Mouse (Mus musculus): ENCODE measurements at regions not wholly inside any gene's neighbourhood (a gene's known extent, or its start where the extent isn't known, plus 50 kb on each side); places are given as distances from the start of the nearest gene placed in this dataset.

DNA sequence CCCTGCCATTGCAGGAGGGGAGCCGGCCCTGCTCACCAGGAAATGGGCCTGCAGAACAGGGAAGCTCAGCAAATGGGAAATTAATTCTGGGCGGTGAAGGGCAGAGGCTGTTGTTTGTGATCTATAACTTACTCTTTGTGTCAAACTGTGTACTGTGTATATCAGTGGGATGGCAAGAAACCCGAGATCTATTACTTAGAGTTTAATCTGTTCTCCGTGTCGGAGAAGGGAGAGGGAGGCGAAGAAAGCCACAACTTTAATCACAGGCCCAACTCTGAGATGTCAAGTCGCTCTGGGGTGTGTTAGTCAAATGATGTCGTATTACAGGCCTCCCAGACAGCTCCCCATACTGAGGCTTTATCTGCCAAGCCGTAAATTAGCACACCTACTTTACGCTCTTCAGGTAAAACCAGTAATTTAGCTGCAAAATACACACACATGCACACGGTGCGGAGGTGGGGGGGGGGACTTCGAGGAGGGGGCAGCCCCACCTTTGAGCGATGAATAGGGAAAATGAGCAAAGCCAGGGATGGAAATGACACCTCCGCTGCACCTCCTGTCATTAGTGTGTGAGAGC, 158.0 kb downstream of the Rplp1 start:
- no peak for DNase-seq

DNA sequence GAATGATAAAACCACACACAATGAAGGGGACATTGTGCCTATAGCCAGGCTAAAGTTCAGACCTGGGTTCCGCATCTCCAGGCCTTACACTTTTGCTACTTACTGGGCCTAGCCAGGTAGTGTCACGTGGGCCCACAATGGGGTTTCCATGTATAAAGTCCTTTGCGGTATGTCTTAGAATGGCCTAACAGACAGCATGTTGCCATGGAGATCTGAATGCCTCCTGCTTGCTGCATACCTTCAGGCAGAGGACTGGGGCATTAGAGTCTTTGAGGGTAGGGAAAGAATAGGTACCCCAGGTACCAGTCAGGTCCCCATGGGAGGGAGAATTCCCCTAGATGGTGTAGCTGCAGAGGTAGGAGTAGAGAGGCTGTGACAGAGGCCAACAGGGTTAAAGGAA, 159.0 kb downstream of the Rplp1 start:
- DNase-seq = no peak

DNA sequence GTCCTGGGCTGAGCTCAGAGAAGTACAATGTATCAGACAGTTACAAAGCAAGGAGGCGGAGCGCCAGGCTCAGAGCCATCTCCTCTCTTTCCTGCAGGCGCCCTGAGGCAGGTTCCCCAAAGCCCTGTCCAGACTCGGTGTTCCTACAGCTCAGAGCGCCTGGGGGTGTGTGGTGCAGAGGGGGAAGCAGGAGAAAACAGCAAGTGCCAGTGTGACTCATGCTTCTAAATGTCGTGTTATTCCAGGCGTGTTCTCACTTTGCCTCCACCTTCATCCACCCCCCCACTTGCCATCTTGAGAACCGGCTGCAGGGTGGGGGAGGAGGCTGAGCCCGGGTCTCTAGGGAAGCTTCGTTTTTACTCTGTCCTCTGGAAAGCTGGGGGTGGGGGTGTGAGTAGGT, 160.5 kb downstream of the Rplp1 start:
- peak; percentile 33 to 51 for DNase-seq

DNA sequence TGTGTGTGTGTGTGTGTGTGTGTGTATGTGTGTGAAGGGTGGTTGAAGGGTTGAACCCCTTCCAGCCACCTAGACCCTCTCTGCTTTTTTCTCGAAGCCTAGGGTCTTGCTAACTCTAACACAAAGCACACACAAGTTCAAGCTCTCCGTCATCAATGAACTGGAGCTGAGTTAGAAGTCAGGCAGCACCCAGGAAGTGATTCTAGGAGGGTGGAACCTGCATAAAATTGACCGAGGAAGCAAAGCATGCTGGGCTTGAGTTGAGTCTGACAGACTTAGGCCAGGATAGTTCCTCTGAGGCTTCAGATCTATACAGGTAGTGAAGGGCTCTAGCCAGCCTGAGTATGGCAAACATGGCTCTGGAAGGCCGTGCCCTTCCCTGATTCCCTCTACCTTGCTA, 165.1 kb downstream of the Rplp1 start:
- DNase-seq = no peak

DNA sequence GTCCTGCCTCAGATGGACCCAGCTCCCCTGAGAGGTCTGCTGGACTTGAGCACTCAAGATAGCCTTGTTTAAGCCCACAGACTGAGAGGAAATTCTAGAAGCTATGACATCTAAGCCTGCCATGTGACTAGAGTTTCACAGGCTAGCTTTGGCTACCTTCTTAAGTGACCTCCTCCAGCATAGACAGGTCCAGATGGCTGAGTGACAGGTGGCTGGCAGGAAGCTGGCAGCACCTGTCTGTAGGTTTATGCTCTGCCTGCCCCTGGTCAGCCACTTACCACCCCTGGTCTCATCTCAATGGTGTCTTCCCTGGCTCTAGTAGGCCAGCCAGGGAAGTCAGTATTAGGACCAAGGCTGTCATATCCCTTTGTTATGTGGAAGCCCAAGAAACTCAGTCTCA, 165.9 kb downstream of the Rplp1 start:
- no peak for DNase-seq

DNA sequence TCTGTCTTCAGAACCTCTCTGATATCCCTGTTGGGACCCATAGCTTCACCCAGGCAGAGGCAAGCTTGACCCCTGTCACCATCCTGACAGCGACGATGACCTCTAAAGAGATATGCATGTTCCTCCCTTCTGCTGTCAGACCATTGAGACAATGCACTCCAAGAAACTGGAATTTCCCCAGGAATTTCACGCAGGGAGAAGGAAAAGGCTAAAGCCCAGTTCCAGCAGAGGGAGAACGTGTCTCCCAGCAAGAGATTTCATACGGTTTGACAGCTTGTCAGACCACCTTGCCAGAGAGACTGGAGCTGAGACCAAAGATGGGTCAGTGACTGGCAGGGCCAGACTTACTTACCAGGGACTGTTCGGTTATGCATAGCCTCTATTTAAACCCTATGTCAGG, 167.9 kb downstream of the Rplp1 start:
- DNase-seq = no peak

DNA sequence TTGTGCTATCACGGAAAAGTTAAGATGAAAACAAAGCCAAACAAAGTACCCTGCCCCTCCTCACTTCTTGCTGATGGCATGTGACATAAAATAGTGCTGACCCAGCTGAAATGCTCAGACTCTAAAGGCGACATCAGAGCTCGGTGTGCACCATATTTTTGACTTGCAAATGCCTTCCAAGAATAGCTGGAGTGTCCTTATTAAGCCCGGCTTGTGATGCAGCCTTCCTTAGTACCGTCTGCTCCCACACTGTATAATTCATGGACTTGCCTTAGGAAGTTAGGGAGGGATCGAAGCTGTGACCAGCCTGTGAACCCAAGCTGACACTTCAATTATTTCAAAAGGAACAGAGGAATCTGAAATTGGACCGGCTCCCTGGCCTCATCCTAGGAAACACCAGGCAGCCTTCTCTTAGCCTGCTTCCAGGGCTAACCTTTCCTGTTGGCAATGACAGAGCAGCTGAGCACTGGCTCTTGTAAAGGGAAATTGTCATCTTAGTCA, 169.0 kb downstream of the Rplp1 start:
- DNase-seq = no peak

DNA sequence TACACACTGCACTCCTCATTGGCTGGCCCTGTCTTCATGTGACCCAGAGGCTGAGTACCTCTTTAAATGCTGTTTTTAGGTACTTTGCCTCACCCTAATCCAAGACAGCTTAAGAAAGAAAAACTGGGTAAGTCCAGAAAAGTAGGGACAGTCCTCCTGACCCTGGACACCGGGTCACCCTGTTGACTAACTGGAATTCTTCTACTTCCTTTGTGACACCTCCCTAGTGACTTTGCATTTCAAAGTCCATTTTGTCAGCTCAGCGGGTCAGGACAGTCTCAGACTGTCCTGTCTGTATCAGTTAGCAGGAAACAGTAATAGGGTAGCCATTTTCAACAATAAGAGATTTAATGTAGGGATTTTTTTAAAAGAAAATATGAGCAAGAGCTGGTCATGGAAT, 180.8 kb downstream of the Rplp1 start:
- no peak for DNase-seq

DNA sequence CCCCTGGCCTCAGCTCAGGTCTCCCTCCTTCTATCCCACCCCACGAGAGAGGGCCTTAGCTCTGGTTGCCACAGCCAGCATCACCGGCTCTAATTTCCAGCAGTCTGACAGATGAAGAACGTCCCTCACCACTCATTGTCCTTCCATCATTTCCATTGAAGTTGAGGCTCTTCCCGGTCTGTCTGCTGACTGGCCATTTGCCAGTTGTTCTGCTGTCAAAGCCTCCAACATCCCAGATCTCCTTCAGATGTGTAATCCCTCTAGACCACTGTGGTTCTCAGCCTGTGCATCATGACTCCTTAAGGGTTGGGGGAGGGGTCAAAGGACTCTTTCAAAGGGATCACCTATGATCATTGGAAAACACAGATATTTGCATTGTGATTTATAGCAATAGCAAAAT, 181.6 kb downstream of the Rplp1 start:
- DNase-seq = no peak

DNA sequence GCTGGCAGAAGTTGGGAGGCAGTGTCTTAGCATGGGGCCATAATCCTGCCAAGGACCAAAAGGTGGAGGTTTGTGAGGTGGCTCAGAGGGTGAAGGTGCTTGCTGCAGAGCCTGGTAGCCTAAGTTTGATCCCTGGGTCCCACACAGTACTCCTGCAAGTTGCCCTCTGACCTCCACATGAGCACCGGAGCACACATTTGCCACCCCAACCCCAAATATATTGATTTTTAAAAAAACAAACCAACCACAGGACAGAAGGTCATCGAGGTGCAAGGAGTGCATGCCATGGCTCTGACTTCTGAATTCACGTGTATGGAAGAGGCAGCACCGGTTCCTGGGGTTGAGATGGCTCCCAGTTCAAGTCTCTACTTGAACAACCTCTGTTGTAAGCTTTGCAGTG, 186.2 kb downstream of the Rplp1 start:
- no peak for DNase-seq

DNA sequence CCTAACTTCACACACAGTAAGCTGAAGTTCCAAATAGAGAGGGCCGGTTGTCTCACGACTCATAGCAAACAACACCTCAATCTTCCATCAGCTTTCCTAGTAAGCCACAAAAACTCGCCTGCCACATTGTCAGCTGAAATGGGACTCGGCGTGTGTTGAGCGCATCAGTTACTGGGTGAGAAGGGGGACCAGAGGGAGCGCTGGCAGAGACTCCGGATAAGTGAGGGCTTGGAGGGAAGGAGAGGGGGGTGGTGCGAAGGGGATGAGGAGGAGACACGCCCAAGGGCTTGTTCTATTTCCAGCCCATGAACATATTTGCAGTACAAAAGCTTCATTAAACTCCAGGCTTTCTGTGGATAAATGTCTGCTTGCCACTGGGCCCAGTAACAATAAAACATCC, 186.7 kb downstream of the Rplp1 start:
- DNase-seq = no peak

DNA sequence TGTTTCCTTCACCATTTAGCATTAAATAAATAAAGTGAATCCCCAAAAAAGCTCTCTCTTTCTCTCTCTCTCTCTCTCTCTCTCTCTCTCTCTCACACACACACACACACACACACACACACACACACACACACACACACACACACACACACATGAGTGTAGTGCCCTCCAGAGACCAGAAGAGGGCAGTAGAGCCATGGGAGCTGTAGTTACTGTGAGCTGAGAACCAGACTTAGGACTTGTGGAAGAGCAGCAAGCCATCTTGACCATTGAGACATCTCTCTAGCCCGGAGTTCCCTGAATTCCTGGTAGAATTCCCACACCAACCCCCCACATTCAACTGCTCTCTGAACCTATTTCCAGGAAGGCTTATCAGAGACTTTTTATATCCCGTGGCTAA, 190.3 kb downstream of the Rplp1 start:
- no peak for DNase-seq

DNA sequence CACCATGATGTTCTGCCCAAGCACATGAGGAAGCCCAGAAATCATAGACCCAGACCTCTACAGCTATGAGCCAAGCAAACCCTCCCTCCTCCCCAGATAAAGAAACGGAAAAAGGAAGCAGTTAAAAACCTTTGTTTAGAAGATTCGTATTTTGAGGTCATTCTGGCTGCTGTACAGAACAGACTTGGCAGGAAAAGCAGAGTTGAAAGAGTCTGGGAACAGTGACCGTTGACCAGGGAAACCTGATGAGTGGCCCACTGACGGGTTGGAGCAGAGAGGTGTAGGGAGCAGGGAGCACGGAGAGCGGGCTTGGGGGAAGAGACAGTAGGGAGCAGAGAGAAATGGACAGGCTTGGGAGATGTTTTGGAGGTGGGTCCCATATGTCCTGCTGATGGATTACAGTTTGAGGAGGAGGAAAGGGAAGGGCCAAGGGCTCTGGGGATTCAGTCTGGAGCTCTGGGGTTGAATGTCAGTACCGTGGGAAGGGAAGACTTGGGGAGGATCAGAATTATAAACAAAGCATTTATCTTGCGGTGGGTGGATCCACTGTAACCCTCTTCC, 191.2 kb downstream of the Rplp1 start:
- no peak for DNase-seq

DNA sequence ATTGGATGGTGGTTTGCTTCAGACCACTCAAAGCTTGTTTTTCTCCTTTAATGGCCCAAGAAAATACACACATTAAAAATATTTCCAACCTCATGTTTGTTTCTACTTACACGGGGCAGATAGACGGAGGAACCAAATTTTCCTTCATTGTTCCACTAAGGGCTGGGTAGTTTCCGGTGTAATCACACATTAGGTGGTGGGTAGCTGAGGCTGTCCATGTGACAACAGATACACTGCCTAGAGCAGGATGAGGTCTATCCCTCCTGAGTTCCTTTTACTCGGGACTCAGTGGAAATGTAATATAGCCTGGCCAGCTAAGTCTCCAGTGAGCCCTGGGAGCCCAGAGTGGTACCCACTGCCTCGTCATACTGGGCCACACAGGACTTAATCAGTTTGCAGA, 192.5 kb downstream of the Rplp1 start:
- DNase-seq = no peak

DNA sequence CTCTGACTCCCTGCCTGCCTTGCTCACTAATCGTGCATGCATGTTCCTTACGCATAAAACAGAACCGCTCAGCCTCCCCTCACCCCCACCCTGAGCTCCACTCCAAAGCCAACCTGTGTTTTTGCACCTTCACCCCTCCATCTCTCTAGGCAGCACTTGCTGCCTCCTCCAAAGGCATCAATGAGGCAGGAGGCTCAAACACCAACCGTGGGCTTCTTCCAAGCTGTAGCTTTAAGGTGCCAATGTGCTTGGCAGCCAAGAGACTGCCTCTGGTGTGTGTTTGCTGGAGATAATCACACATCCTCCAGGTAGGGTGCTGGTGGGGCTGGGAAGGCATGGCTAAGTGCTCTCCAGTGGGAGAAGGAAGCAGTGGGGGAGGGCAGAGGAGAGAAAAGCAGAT, 193.3 kb downstream of the Rplp1 start:
- no peak for DNase-seq

DNA sequence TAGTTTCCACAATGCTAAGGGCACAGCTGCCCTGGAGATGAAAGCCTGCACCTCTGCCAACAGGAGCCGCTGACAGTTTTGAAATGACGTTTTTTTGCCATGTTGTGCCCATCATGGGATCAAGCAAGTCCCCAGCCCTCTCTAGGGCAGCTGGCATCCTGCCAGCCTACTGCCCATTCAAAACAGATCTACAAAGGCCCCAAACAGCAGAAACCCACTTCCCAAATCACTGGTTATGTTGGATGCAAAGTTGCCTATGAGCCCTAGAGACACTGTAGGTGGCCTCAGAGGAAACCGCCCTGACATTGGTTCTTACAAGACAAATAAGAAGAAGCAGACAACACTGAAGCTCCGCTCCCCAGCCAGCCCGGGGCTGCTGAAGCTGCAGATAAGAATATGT, 194.1 kb downstream of the Rplp1 start:
- no peak for DNase-seq

DNA sequence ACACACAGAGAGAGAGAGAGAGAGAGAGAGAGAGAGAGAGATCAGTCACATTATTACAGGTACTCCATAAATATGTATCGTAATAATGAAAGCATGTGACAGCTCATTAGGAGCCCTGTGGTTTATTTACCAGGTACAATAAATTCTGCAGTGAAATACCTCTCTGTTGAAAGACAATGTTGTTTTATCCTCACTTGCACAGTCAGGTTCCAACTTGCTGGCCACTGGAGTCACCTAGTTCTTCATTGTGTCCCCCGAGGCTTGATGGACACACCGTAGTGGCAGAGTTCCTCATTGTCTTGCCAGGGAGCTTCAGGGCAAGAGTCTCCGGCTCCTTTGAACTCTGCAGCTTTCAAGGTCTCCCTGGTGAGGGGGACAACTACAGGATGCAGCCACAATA, 197.6 kb downstream of the Rplp1 start:
- no peak for DNase-seq

DNA sequence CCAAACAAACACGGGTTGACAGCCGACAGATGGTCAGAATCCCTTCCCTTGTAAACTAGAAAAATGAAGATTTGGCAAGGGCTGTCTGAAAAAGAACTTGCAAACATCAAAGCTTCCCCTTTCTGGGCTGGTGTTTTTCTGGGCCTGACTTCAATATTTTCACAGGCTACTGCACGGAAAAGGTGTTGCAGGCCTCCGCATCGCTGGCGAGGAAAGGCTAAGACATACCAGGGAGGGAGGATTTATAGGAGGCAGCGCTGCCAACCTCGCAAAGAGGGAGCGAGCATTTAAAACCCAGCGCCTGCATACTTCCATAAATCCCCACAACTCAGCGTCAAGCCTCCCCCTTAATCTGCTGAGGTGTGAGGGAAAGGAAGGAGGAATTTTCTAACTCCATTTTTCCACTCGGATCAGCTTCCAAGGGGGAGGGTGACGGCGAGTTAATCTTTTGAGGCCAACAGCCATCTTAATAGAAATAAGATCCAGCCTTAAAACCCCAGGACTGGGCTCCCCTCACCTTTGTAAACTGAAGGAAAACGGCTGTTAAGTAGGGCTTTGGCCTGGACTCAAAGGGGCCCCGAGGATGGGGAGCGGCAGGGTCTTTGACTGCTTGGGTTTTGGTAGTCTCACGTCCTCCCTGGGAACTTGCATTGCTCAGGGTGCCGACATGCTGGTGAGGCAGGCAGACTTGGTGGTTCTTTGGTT, 199.9 kb downstream of the Rplp1 start:
- no peak for DNase-seq

DNA sequence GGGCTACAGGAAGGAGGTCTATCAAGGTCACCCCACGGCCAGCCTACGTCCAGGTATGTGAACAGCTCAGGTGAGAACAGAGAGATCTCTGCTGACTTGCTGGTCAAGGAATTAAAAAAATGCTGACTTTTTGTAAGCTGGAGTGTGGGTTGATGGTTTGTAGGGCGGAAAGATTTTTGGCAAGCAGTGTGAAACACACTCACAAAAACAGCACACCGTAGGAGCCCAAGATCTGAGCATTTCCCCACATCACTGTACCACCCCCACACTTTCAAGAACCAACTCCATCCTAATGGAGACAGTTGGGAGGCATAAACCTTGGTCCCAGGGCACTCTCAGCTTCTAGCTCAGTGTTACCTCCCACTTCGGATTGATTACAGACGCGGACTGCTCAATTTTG, 200.5 kb downstream of the Rplp1 start:
- no peak for DNase-seq

DNA sequence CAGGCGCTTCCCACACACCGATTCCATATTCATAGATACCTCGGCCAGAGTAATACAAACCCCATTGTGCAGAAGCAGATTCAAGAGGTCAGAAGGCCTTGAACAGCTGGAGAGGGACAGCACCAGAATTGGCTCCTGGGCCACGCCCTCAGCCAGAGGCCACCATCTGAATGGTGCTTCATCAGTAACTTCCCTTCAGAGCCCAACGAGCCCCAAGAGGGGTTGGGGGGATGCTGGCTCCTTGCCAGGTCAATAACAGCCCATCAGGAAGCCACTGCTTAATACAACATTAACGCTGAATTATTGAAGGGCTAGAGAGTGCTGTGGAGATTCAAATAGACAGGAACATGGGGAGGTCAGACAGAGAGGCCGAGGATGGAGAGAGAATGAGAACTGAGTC, 203.0 kb downstream of the Rplp1 start:
- DNase-seq = no peak

DNA sequence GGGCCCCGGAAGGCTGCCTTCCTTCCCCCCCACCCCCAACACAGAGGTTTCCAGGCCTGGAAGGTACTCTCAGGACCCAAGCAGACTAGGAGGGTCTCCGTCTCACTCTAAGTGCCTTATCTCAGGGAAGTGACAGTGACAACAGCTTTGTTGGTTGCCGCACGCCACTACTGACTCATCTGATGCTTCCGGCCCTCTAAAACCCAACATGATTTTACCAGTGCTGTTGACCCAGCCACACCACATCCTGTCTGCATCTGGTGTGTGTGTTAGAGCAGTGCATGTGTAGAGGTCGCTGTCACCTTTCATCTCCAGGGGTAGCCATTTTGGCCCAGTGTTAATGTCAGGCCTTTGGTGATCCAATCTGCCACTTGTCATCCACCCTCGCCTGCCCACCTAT, 206.5 kb downstream of the Rplp1 start:
- DNase-seq = peak; percentile 59 to 73

DNA sequence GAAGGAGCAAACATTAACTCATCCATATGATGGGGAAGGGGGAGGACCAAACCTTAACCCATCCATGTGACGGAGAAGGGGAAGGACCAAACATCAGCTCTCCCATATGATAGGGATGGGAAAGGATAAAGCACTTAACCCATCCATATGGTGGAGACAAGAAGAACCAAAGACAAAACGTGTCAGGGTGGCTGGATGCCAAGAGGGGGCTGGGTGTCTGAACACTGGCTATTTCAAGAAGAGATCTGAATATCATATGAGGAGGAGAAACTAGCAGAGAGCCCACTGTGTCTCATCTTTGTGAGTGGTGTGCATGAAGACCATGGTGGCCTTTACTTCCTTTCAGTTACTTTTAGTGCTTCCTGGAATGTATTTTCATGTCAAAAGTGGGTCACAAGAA, 207.0 kb downstream of the Rplp1 start:
- DNase-seq = peak in 1 of 2 experiments; percentile 20

DNA sequence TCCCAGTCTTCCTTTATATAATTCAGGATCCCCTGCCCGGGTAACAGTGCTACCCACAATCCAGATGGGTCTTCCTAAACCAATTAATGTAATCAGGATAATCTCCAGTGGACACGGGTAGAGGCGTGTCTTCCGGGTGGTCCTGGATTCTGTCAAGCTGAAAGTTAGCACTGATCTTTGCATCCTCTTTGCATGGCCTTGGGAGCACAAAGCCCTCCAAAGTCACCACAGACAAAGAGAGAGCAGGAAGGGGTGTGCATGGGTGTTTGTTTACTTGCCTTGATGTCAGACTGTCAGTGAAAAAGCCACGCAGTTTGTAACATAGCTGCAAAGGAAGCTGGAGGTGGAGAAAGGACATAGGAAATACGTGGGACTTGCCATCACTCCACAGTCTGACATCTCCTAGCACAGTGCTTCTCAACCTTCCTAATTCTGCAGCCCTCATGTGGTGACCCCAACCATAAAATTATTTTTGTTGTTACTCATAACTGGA, 208.0 kb downstream of the Rplp1 start:
- DNase-seq = peak in 1 of 2 experiments; percentile 25

DNA sequence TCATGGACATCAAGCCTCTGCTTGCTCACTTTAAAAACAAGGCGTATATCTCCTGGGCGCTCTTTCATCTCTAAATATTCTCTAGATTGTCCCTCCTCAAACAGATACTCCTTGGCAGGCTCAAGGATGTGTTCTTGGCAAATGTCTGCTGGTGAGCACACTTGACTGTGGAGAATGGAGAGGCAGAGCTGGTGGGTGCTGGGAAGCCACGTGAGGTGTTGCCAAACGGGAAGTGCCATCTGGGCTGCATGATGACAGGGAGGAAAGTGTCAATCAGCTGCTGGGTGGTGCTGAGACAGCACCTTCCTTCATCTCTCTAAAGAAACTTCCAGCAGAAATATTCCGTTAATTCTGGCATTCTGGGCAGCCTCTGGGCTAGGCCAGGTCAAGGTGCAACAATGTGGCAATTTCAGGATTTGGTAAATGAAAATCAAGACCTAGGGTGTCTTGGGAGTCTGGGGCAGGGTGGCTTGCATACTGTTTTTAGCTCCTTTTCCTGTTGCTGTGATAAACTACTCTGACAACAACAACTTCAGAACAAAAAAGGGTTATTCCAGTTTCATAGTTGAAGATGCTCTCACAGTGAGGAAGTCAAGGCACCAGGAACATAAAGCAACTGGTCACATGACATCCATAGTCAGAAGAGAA, 208.6 kb downstream of the Rplp1 start:
- DNase-seq = peak; percentile 59 to 77

Measured in thymus, postnatal 36 days (tissue).